Mouse (Mus musculus): ENCODE measurements around the gene Olfr342. TPM values are rescaled to one million over a fixed set of nuclear protein-coding genes. Genes with fewer than 3 reads are reported as not detected.

The Olfr342 gene
- total RNA-seq (2014; fragmentation: Nextera tagmentation), result not detected in 2 replicates
- not detected in 2 replicates for total RNA-seq (2017)

DNA sequence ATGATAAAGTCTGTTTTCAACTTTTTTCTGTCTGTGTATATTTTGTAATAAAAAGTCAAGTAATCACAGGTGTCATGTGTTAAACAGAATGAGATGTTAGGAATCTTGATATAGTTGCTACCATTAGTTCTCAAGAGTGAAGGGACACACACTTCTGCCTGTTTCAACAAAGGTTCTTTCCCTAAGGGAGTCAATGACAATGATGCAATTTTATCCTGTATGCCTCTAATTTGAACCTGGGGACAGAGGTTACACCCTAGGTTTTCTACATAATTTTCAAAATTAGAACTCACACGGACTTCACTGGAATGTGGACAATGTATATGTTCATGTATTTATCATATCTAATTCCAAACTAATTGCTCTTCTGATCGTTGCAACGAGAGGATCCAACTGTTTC, at the start of gene Olfr342:
Gene Olfr342 (plus strand): TSS at position 301 of the 400 bp plus-strand sequence.
- ATAC-seq (replicated peaks; ENCODE audit: poor library complexity, severe bottlenecking), result no peak

GRCm38 (mm10) chr2:36482368-36482767, 42.4 kb upstream of the Olfr342 start, which contains the start of gene Olfr341:
Gene Olfr341, minus strand, starts transcription at chr2:36482468.
- ATAC-seq (replicated peaks; ENCODE audit: poor library complexity, severe bottlenecking), result no peak

GRCm38 (mm10) chr2:36565156-36565555, 40.4 kb downstream of the Olfr342 start:
- no peak for ATAC-seq (replicated peaks; ENCODE audit: poor library complexity, severe bottlenecking)

GRCm38 (mm10) chr2:36566362-36566761, 41.6 kb downstream of the Olfr342 start, which contains the start of gene Olfr344:
Gene Olfr344, plus strand, starts transcription at chr2:36566662.
- ATAC-seq (replicated peaks; ENCODE audit: poor library complexity, severe bottlenecking), result no peak

- no peak for ATAC-seq (replicated peaks; ENCODE audit: poor library complexity, severe bottlenecking)
Measured at GRCm38 (mm10) chr2:36567022-36567421, 42.2 kb downstream of the Olfr342 start.

DNA sequence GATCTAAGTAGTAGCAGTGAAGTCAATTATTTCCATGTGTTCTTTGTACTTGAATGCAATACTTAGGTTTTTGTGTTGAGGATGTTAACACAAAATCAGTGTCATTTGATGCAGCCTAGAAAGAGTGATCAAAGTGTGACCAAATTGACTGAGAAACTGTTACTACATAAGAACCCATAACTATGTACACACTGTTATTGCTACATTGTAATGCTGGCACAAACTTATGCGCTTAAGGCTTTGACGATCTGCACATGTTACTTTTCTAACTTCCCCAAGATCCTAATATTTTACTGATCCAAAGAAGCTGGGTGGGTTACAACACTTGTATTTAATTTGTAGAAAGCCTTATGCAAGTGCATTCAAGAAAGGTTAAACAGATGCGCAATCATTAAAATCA, 43.0 kb downstream of the Olfr342 start:
- no peak for ATAC-seq (replicated peaks; ENCODE audit: poor library complexity, severe bottlenecking)

Other genes with a start within 250 kb of the Olfr342 start
- not detected in 2 replicates for gene Olfr338, start 151.5 kb upstream of the Olfr342 start, total RNA-seq (2014; fragmentation: Nextera tagmentation)
- gene Olfr338, start 151.5 kb upstream of the Olfr342 start, total RNA-seq (2017), result not detected in 2 replicates
- not detected in 2 replicates for gene Olfr339, start 106.1 kb upstream of the Olfr342 start, total RNA-seq (2014; fragmentation: Nextera tagmentation)
- not detected in 2 replicates for gene Olfr339, start 106.1 kb upstream of the Olfr342 start, total RNA-seq (2017)
- gene Olfr340, start 72.4 kb upstream of the Olfr342 start, total RNA-seq (2014; fragmentation: Nextera tagmentation), result not detected in 2 replicates
- gene Olfr340, start 72.4 kb upstream of the Olfr342 start, total RNA-seq (2017), result not detected in 2 replicates
- not detected in 2 replicates for gene Olfr341, start 42.5 kb upstream of the Olfr342 start, total RNA-seq (2014; fragmentation: Nextera tagmentation)
- not detected in 2 replicates for gene Olfr341, start 42.5 kb upstream of the Olfr342 start, total RNA-seq (2017)
- not detected in 2 replicates for gene Olfr344, start 41.7 kb downstream of the Olfr342 start, total RNA-seq (2014; fragmentation: Nextera tagmentation)
- gene Olfr344, start 41.7 kb downstream of the Olfr342 start, total RNA-seq (2017), result not detected in 2 replicates
- gene Olfr345, start 115.0 kb downstream of the Olfr342 start, total RNA-seq (2014; fragmentation: Nextera tagmentation), result not detected in 2 replicates
- not detected in 2 replicates for gene Olfr345, start 115.0 kb downstream of the Olfr342 start, total RNA-seq (2017)
- gene Olfr346, start 160.8 kb downstream of the Olfr342 start, total RNA-seq (2014; fragmentation: Nextera tagmentation), result not detected in 2 replicates
- gene Olfr346, start 160.8 kb downstream of the Olfr342 start, total RNA-seq (2017), result not detected in 2 replicates
- gene Olfr347, start 206.9 kb downstream of the Olfr342 start, total RNA-seq (2014; fragmentation: Nextera tagmentation), result not detected in 2 replicates
- not detected in 2 replicates for gene Olfr347, start 206.9 kb downstream of the Olfr342 start, total RNA-seq (2017)